Mouse (Mus musculus): ENCODE results near the gene Cd300e. TPM values are rescaled to one million over a fixed set of nuclear protein-coding genes. Genes with fewer than 3 reads are reported as not detected.

Gene Cd300e
- 0.12 and 0.21 TPM in 2 replicates for polyA plus RNA-seq (2012; rRNA removed)

GRCm38 (mm10) chr11:115062077-115062476 is at the start of gene Cd300e:
TSS of gene Cd300e (minus strand) at chr11:115062177.

GRCm38 (mm10) chr11:115091362-115091901 is 29.5 kb upstream of the Cd300e start, which contains the start of gene Rab37:
TSS of gene Rab37 (plus strand) at chr11:115091431.

GRCm38 (mm10) chr11:115048259-115048658 is 13.7 kb downstream of the Cd300e start, which contains the start of gene Cd300ld3:
TSS of gene Cd300ld3 (minus strand) at chr11:115048409.

GRCm38 (mm10) chr11:115037669-115038068 is 24.3 kb downstream of the Cd300e start, which contains the start of gene Cd300ld5:
TSS of gene Cd300ld5 (minus strand) at chr11:115037769.

GRCm38 (mm10) chr11:115026912-115027311 is 35.1 kb downstream of the Cd300e start, which contains the start of gene Cd300ld4:
TSS of gene Cd300ld4 (minus strand) at chr11:115027012.

GRCm38 (mm10) chr11:115016093-115016492 is 45.9 kb downstream of the Cd300e start, which contains the start of gene Cd300ld2:
TSS of gene Cd300ld2 (minus strand) at chr11:115016193.

Other genes with a start within 250 kb of the Cd300e start
- 5.8 and 8.1 TPM in 2 replicates for gene Gprc5c, start 211.0 kb downstream of the Cd300e start, polyA plus RNA-seq (2012; rRNA removed)
- gene Cd300a, start 172.1 kb downstream of the Cd300e start, polyA plus RNA-seq (2012; rRNA removed): 0.24 and 0.39 TPM in 2 replicates
- 0.58 and 0.64 TPM in 2 replicates for gene Cd300lb, start 127.8 kb downstream of the Cd300e start, polyA plus RNA-seq (2012; rRNA removed)
- gene Cd300c, start 93.0 kb downstream of the Cd300e start, polyA plus RNA-seq (2012; rRNA removed): 0.26 and 0.32 TPM in 2 replicates
- gene Cd300ld, start 72.3 kb downstream of the Cd300e start, polyA plus RNA-seq (2012; rRNA removed): 0.34 and 0.44 TPM in 2 replicates
- gene Cd300c2, start 60.3 kb downstream of the Cd300e start, polyA plus RNA-seq (2012; rRNA removed): 2.0 and 2.5 TPM in 2 replicates
- gene Cd300ld2, start 46.0 kb downstream of the Cd300e start, polyA plus RNA-seq (2012; rRNA removed): not detected in 2 replicates
- gene Cd300ld4, start 35.2 kb downstream of the Cd300e start, polyA plus RNA-seq (2012; rRNA removed): 0.39 TPM in 1 of 2 replicates, not detected in the other
- 1.5 and 2.2 TPM in 2 replicates for gene Cd300ld5, start 24.4 kb downstream of the Cd300e start, polyA plus RNA-seq (2012; rRNA removed)
- 2.0 and 7.5 TPM in 2 replicates for gene Cd300ld3, start 13.8 kb downstream of the Cd300e start, polyA plus RNA-seq (2012; rRNA removed)
- 0.74 and 1.2 TPM in 2 replicates for gene Rab37, start 29.3 kb upstream of the Cd300e start, polyA plus RNA-seq (2012; rRNA removed)
- gene Cd300lf, start 71.8 kb upstream of the Cd300e start, polyA plus RNA-seq (2012; rRNA removed): 1.7 and 2.3 TPM in 2 replicates
- 43.1 and 57.6 TPM in 2 replicates for gene Slc9a3r1, start 101.2 kb upstream of the Cd300e start, polyA plus RNA-seq (2012; rRNA removed)
- gene Tmem104, start 125.3 kb upstream of the Cd300e start, polyA plus RNA-seq (2012; rRNA removed): 7.5 and 8.3 TPM in 2 replicates
- gene Nat9, start 125.7 kb upstream of the Cd300e start, polyA plus RNA-seq (2012; rRNA removed): 6.5 and 8.5 TPM in 2 replicates
- gene Grin2c, start 205.1 kb upstream of the Cd300e start, polyA plus RNA-seq (2012; rRNA removed): 0.06 and 0.31 TPM in 2 replicates
- gene Fdxr, start 214.9 kb upstream of the Cd300e start, polyA plus RNA-seq (2012; rRNA removed): 12.4 and 13.3 TPM in 2 replicates
- gene Fads6, start 235.5 kb upstream of the Cd300e start, polyA plus RNA-seq (2012; rRNA removed): 6.2 and 6.6 TPM in 2 replicates
- gene Otop2, start 245.0 kb upstream of the Cd300e start, polyA plus RNA-seq (2012; rRNA removed): 16.1 and 21.0 TPM in 2 replicates

Measured in stomach, adult 2 months (tissue).